Mouse (Mus musculus): ENCODE measurements around the gene Npb.

DNA sequence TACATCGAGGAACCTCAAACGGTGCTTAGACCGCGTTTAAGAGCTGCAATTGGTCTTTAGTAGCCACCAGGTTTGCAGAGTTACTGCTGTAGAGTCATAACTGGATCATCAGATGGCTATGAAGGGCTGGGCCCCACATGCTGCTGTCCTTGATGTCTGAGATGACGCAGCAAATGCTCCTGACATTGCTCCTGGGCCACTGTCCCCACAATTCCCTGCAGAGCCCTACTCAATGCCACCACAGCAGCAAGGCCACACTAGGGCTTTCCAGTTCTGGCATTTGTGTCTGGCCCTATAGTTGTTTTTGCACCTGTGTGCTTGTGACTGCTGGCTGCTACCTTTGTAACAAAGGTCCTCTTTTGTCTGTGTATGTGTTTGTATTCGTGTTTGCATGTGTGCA is 14.5 kb downstream of the Npb start:
- TF ChIP-seq POLR2A (IDR thresholded peaks at IDR 0.05; ENCODE audit: insufficient read depth, low read depth, low read length) (no peak), EP300 (IDR thresholded peaks at IDR 0.05; ENCODE audit: insufficient read depth, low read depth, low read length) (no peak)

Measured in heart, adult 2 months (tissue).